Mouse (Mus musculus): Measurements from ENCODE around the gene Hist1h2bn.
"Not testable (repeated sequence)": the region's sequence is repeated elsewhere in the genome, so short reads cannot be mapped to it uniquely, and the experiment has no call there.

Gene Hist1h2bn

DNA sequence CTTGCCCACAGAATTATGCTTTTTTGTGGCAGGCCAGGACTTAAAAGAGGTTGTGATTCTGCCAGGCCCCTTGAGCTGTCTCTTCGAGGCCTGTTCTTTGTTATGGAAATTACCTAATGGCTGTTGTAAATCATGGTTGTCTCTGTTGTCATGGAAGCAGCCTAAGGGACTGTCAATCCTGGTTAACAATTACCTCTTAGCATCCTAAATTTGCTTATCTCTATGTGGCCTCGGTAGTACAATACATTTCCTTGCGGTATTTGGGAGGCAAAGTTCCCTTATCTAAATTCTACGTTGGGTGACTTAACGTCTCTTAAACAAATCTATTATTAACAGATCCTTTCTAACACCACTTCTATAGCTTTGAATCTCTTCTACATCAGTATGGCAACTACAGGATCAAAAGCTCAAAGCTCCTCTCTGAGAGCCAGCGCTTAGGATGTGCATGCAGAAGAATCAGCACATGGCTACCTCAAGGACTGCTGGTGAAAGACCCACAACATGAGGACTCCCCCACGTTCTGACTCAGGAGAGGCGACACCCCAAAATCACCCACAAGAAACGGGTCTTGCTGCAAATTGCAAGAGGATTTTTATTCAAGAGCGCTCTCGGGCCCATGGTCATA, 25.9 kb upstream of the Hist1h2bn start:
- no peak for DNase-seq (ENCODE audit: low spot score)

GRCm38 (mm10) chr13:21729544-21729943, 24.4 kb upstream of the Hist1h2bn start:
- DNase-seq (ENCODE audit: low spot score), result no peak

DNA sequence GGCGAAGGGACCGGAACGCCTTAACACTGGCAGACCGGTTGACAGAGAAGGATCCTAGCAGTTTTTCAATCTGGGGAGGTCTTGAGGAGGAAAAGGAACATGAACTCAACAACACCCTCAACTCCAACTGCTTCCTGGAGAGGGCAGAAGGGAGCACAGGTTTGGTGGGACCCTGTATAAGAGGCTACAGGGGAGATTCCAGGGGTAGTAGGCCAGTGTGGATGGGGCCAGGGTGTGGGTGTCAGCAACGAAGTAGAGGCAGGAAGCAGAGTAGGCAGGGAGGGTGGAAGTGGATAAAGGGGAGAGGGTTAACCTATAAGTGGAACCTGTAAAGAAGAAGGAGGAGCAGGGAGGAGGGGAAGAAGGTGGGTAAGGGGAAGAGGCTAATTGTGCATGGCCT, 20.5 kb upstream of the Hist1h2bn start:
- DNase-seq (ENCODE audit: low spot score), result no peak

- DNase-seq (ENCODE audit: low spot score), result peak; percentile 89
Observed at GRCm38 (mm10) chr13:21734010-21734905, 19.7 kb upstream of the Hist1h2bn start.

GRCm38 (mm10) chr13:21734906-21735767, 18.8 kb upstream of the Hist1h2bn start, which contains the start of gene Hist1h4j:
Gene Hist1h4j (plus strand): TSS chr13:21735064.
- DNase-seq (ENCODE audit: low spot score), result peak; percentile 66

GRCm38 (mm10) chr13:21745006-21745405, 8.9 kb upstream of the Hist1h2bn start:
- no peak for DNase-seq (ENCODE audit: low spot score)

- no peak for DNase-seq (ENCODE audit: low spot score)
Observed at GRCm38 (mm10) chr13:21749387-21750158, 4.3 kb upstream of the Hist1h2bn start.

DNA sequence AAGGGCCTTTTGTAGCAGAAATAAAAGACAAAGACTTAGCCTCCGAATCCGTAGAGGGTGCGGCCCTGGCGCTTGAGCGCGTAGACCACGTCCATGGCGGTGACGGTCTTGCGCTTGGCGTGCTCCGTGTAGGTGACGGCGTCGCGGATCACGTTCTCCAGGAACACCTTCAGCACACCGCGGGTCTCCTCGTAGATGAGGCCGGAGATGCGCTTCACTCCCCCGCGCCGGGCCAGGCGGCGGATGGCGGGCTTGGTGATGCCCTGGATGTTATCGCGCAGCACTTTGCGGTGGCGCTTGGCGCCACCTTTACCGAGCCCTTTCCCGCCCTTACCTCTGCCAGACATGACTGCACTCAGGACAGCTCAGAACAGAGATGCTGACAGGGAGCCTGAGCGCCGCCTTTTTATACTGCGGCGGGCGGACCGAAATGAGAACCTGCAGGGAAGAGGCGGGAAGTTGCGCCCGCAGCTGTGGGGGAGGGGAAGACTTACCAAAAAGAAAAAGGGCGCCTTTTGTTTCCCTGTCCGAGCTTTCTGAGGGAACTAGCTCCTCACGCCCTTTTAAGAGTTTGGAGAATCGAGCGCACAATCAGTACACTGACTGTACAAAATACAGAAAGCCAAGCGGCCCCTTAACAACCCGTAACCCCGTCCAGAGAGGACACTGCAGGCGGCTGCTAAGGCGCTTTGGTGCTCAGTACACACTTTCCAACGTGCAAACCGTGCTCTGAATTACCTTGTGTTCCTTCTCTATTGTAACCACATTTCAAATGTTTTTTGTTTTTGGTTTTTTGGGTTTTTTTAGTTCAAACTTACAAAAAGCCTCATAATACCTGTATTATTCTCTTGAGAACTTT, 3.5 kb upstream of the Hist1h2bn start, which contains the start of gene Hist1h4k:
TSS of gene Hist1h4k (minus strand) at position 347 of the 859 bp plus-strand sequence.
- peak; percentile 89 for DNase-seq (ENCODE audit: low spot score)

DNA sequence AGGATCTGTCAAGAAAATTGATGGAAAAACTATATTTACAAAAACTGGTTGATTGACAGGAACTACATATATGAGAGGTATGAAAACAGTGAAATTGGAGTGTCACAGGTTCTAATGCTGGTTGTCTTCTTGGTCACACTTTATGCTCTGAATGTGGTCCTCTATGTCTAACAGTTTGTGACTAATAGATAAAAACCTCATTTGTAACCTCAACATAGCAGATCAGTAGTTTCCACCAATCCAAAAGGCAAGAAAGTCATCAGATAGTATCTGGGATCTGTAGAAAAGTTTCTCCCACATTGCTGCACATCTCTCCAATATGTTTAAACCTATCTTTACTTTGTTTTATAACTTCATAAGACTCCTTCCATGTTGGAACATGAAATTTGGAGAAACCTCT, 2.5 kb upstream of the Hist1h2bn start:
- DNase-seq (ENCODE audit: low spot score), result no peak

- no peak for DNase-seq (ENCODE audit: low spot score)
Observed at GRCm38 (mm10) chr13:21751827-21752226, 2.1 kb upstream of the Hist1h2bn start.

DNA sequence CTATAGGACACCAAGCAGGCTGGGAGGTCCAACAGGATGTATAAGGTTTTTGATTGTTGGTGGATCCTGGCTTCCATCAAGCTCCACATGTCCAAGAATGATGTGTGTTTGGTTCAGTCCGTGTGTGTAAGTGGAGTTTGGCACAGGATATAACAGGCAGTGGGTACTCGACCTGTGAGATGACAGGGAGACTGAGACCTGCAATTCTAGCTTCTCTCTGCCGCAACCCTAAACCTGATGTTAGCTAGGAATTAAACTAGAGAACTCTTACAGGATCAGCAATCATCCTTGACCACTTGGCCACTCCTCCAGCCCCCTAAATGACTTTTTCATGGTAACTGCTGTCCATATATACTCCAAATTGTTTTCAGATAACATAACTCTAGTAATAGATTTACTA, 1.6 kb upstream of the Hist1h2bn start:
- DNase-seq (ENCODE audit: low spot score), result no peak

DNA sequence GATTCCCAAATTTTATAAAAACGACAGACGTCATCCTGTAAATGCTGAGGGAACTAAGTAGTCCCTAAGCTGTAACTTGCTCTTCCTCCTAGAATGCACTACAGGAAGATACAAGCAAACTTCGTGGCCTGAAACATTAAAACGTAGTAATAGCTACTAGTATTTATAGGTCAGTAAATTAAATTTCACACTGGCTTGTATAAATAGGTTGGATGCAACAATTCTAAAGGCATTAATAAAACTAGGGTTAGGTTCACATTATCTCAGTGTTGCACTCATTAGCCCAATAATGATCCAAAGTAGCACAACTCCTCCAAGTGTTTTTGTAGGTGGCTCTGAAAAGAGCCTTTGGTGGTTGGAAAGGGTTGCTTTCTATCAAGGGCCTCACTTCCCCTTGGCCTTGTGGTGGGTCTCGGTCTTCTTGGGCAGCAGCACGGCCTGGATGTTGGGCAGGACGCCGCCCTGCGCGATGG, 836 bp upstream of the Hist1h2bn start:
- no peak for DNase-seq (ENCODE audit: low spot score)

GRCm38 (mm10) chr13:21754294-21755001, 525 bp downstream of the Hist1h2bn start:
- DNase-seq (ENCODE audit: low spot score), result not testable (repeated sequence)

- DNase-seq (ENCODE audit: low spot score), result no peak
Observed at GRCm38 (mm10) chr13:21755707-21756106, 1.8 kb downstream of the Hist1h2bn start.

DNA sequence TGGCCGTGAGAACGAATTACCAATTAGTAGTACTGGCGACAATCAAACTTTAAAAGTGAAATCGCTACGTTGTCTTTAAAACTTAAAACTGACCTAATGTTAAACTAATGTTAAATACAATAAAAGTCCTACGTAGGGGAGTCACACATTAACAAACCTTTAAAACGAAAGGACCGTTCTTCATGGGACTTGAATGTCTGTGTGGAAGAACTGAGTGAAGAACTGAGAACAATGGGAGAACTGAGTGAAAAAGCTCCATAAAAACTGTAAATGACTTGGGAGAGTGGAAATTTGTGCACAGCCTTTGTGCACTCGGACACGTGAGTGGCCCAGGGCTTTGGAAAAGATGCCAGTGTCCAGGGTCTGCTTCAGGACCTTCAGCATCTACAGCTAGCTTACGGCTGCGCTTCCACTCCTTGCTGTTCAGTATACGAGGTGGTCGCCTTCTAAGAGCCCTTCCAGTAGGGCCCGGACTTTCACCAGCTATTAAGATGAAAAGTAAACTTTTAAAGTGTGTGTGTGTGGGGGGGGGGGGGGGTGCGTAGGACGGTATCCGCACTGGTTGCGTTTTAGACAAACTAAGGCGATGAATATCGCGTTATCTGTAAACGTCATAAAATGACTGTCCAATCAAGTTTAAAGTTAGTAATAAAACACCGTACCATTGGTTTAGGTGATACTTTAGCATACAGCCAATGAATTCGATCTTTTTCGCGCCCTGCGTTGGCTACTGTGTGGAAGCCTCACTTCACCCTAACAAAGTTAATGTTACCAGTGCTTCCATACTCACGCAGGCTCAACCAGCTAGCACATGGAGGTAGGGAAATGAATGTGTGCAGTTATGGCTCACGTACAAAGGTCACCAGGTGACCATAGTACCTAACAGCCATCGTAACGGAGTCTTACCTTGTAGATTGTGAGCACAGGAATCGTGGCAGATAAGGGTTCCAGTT, 25.2 kb downstream of the Hist1h2bn start:
- DNase-seq (ENCODE audit: low spot score), result peak; percentile 91

DNA sequence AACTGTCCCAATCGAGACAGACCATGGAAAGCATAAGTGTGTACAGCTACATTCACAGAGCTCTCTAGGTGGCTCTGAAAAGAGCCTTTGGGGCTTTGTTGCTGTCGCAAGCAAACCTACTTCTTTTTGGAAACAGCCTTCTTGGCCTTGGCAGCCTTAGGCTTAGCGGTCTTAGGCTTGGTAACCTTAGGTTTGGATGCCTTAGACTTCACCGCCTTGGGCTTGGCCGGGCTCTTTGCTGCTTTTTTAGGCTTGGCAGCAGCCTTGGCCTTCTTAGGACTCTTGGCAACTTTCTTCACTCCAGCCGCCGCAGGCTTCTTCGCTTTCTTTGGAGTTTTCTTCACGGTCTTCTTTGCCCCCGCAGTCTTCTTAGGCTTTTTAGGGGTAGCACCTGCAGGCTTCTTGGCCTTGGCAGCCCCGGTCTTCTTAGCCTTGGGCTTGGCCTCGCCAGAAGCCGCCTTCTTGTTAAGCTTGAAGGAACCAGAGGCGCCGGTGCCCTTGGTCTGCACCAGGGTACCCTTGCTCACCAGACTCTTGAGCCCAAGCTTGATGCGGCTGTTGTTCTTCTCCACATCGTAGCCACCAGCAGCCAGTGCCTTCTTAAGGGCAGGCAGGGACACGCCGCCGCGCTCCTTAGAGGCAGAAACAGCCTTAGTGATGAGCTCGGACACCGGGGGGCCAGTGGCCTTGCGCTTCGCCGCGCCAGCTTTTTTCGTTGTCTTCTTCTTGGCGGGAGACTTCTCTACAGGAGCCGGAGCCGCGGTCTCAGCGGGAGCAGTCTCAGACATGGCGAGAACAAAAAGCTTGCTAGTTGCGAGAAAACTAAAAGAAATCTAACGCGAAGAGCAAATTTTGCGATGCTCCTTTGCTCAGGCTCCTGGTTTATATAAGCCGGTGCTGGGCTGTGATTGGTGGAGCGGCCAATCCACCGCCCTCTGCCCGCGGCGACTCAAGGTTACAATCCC, 26.1 kb downstream of the Hist1h2bn start, which contains the start of gene Hist1h1b:
TSS of gene Hist1h1b (minus strand) at position 859 of the 965 bp plus-strand sequence.
- DNase-seq (ENCODE audit: low spot score), result peak; percentile 34

DNA sequence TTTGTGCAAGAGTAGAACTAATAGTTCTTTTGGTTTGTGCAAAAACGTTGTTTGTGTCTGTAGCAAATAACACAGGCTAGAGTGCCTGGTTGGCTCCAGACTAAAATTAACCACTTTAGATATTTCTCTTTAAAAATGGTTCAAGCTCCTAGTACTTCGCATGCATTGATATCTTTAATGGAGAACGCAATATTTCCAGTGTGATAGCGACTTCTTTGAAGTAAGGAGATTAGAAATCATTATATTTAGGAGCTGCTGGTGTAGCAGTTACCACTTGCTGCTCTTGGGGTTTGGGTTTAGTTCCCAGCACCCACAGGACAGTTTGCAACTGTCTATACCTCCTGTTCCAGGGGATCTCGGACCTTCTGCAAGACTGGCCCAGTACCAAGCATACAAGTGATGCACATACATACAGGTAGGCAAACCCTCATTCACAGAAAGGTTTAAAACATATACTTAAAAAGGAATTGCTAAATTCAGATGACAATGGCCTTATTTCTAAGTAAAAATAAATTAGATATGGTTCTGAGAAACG, 27.2 kb downstream of the Hist1h2bn start:
- no peak for DNase-seq (ENCODE audit: low spot score)

Measured in lung, postnatal 25 days (tissue).